Mouse (Mus musculus): ENCODE results near the gene Amdhd2.

DNA sequence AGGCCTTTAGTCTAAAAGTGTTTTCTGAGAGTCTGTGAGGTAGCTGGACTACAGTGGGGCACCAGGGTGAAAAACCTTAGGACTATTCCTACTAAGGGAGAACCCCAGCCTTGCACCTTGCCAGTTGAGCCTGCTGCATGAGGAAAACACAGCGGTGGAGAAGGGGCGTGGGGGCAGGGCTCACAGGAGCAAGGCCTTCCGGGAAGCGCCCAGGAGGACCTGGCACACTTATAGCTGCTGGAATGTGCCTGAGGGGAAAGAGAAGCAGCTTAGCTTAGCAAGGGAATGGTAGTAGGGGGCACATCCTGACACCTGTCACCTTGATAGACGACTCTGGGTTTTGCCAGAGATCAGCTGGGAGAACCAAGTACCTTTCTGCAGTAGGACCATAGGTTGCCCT, 2.1 kb downstream of the Amdhd2 start:
- no peak for TF ChIP-seq CTCF (IDR thresholded peaks at IDR 0.05; ENCODE audit: insufficient read depth, low read length)
- TF ChIP-seq POLR2A (IDR thresholded peaks at IDR 0.05; ENCODE audit: borderline replicate concordance, extremely low read depth, low read depth, low read length) = no peak
